Mouse (Mus musculus) 416B (cell line): Measurements from ENCODE around the gene Ano5.

Experiments used
- DNase-seq: peaks from one replicate; pipeline ENCODE4 v3.0.0; 2011; ENCODE audit warnings: low read depth

The Ano5 gene

GRCm38 (mm10) chr7:51510671-51511651 is at the start of gene Ano5:
Ano5 (plus strand) TSS chr7:51511029.
- no peak for DNase-seq

GRCm38 (mm10) chr7:51499396-51499795 is 11.4 kb upstream of the Ano5 start:
- DNase-seq = peak; percentile 29

DNA sequence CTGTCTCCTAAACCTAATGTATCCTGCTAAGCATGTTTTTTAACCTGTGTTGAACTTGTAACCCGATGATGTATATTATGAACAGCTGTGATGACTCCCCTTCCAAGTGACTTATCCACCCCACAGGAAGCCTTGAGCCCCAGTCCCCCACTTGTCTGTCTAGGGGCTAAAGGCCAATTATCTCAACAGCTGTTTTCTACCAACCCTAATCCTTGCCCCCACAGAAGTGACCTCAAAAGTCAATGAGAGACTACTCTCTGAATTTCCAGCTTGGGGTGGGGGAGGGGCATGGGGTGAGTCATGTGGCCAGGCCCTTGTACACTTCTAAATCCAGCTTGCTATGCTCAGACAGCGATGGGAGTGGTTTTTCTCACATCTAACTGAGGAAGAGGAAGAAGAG is 6.9 kb upstream of the Ano5 start:
- DNase-seq = no peak

DNA sequence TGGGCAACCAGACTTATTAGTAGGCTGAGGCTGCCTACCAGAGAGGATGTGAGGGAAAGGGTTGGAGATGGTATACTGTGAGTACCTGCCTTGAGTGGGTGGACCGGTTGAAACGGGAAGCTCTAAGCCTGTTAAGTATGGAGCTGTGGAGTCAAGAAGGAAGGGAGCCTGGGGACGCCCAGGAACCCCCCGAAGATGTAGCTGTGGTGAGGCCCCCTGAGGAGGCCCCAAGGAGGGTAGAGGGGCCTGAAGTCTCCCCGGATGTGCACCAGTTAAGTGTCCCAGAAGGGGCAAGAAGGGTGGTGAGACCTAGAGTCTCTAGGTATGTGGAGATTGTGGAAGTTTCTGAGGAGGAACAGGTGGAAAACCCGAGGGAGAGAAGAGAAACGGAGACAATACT is 682 bp upstream of the Ano5 start:
- DNase-seq = no peak

- no peak for DNase-seq
Measured at GRCm38 (mm10) chr7:51539344-51539743, 28.5 kb downstream of the Ano5 start.

DNA sequence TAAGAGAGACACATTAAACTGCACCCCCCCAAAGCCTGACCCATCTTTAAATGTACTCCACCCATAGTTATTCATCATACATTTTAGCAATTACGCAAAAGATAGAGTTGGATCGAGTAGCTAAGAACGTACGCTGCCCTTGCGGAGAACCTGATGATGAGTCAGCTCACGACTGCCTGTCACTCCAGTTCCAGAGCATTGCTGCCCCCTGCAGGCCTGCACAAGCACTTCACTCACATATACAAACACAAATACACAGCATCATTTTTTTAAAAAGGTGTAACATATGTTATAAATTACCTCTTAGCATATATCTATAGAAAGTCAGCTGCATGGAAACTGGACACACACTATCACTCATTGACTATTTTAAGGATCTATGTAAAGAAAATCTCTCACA is 29.9 kb downstream of the Ano5 start:
- DNase-seq = peak; percentile 66

- no peak for DNase-seq
Measured at GRCm38 (mm10) chr7:51600021-51600420, 89.2 kb downstream of the Ano5 start.

GRCm38 (mm10) chr7:51603741-51604140 is 92.9 kb downstream of the Ano5 start:
- no peak for DNase-seq

- peak; percentile 51 for DNase-seq
Measured at GRCm38 (mm10) chr7:51614404-51614803, 103.6 kb downstream of the Ano5 start.

DNA sequence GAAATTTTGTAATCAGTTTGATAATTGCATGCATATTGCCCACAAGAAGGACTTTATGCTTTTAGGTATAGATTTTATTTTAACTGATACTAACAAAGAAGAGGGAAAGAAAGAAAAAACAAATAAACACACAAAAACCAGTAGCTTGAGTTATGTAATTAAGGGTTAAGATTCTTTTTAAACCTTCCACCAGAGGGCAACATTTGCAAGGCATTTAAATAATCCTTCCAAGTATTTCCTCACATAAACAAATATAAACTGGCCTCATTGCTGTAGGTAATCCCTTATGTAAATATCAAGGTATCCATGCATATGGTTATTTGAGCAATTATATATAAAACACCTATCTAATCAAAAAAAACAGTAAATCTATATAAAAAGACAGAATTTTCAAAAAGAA is 107.1 kb downstream of the Ano5 start:
- DNase-seq = peak; percentile 69

- DNase-seq = peak; percentile 13
Measured at GRCm38 (mm10) chr7:51618412-51618811, 107.6 kb downstream of the Ano5 start.

GRCm38 (mm10) chr7:51619977-51620376 is 109.1 kb downstream of the Ano5 start:
- no peak for DNase-seq

- peak; percentile 24 for DNase-seq
Measured at GRCm38 (mm10) chr7:51621694-51622145, 110.9 kb downstream of the Ano5 start, which contains the start of gene Slc17a6. Slc17a6 (plus strand) TSS chr7:51622006.

DNA sequence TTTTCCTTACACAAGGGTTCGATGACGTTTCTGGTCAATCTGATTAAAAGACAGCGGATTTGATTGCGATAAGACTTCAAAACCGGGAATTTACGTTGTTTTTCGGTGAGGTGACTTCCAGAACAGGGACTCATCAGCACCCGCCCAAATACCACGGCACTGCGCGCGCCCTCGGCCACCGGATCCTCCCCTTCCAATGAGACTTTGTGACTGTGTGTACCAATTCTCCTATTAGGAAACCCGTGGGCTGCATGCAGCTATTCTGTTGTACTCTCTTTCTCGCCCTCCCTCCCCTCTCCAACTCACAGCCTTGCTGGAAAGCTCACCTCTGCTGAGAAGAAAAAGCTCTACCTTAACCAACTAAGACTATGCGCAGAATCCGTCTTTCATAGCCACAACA is 111.4 kb downstream of the Ano5 start:
- DNase-seq = no peak

- no peak for DNase-seq
Measured at GRCm38 (mm10) chr7:51622666-51623065, 111.8 kb downstream of the Ano5 start.

DNA sequence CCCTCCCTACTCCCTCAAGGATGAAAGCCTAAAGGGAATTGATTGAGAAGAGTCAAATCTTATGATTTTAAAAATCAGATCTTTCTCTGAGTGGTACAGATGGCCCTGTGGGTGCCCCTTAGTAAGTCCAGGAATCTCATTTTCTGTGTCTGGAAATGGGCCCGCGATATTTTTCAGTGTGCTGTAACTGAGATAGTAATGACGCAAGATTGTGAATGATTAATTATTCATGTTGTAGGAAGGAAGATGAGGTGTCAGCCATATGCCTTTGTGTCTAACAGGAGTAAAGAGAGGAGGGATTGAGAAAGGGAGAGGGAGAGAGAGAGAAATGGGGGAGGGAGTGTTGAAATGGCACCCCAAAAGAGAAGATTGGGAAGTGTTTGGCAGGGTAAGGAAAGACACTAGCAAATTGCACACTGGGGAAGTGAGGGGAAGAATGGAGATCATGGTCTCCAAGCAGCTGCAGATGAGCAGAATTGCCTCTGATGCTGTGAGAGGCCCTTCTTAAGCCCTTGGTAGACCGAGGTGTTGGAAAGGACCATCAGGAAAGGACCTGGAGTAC is 113.6 kb downstream of the Ano5 start:
- DNase-seq = no peak

- no peak for DNase-seq
Measured at GRCm38 (mm10) chr7:51625161-51625560, 114.3 kb downstream of the Ano5 start.

DNA sequence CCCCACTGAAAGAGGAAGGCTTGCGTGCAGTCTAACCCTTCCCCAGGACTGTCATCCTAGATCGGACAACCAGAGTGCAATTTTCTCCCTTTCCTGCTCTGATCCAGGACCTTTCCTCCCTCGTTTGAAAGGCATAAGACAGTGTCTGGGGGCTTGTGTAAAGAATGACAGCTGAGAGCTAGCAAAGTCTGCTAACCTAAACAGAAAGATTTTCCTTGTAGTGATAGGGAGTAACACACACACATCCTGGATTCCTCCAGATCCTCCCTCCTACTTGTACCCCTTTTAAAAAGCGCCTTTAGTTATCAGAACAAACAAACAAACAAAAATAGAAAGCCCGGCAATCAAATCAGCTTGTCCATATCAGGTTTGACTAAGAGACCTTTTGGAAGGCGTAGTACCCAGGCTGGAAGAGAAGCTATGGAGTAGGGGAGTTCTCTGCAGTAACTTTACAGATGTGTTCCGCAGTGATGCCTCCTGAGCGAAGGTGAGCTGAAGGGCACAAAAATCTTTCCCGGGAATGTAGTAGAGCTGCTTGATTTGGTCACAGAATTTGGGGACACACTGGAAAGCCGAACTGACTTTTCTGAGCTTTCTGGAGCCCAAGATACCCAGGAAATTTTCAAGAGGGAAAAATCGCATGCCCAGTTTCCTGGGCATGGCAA is 114.9 kb downstream of the Ano5 start:
- no peak for DNase-seq

DNA sequence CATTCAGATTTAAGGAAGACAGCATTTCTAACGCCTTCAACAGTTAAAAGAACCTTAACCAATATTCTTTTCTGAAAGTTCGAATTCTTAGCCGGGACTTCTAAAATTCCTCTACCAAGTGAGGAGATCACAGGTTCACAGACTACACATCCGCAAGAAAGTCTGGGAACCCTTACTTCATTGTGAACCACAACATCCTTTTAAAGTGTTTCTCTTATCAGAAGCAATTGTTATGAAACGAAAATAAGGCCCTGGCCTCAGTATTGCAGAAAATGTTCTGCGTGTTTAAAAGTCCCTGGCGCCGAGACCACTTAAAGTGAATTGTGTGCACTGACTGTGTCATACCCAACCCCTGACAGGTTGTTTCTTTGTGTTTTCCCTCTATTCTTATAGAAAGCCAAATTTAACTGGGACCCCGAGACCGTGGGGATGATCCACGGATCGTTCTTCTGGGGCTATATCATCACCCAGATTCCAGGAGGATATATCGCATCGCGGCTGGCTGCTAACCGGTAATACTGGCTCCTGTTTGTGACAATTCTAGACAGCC is 115.7 kb downstream of the Ano5 start:
- no peak for DNase-seq

- DNase-seq = no peak
Measured at GRCm38 (mm10) chr7:51627001-51627631, 116.3 kb downstream of the Ano5 start.

- no peak for DNase-seq
Measured at GRCm38 (mm10) chr7:51627666-51628065, 116.8 kb downstream of the Ano5 start.

DNA sequence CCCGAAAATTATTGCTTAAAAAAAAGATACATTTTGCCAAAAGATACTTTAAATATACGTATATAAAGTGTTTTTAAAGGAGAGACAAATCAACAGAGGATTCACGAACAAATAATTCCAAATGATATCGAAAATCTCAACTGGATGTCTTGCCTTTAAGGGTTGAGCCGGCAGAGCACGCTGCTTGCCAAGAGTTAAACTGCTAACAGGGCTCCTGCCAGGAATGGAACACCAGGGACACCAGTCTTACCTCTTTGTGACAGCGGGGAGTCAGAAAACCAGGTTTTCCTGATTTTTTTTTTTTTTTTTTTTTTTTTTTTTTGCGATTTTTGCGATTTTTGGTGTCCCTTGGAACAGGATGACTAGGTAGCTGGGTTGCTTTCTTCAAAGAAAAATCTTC is 117.5 kb downstream of the Ano5 start:
- DNase-seq = no peak
